ENCODE assay signal across 18 mouse cellular contexts in the genomic region with DNA sequence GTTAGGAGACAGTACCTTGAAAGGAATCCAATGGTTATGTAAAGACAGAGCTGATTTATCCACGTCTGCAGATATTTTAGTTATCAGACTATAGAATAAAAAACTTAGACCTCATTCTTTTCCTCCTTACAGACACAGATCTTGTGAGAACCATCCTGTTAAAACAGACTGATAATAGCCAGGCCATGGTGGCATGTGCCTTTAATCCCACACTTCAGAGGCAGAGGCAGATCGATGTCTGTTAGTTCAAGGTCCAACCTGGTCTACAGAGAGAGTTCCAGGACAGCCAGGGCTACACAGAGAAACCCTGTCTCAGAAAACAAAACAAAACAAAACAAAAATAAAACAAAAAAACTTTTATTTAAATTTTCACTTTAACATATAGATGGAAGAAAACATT.
"Had no signal": no experiment of that assay in that cellular context is flagged by ENCODE, and none has a peak within 500 bp of the region (broad histone marks: within the 10 kb centered on the region; RNA-seq: fewer than 3 reads in every experiment).

No protein-coding gene starts in this region.

- H3K27ac ChIP-seq: liver, embryonic 13.5 days; liver, embryonic 15.5 days; midbrain, embryonic 10.5 days; midbrain, embryonic 12.5 days; neural tube, embryonic 13.5 days; neural tube, embryonic 15.5 days had no signal

- H3K9ac ChIP-seq: liver, embryonic 13.5 days; liver, embryonic 15.5 days; midbrain, embryonic 12.5 days; neural tube, embryonic 13.5 days; neural tube, embryonic 15.5 days had no signal

- DNase-seq: liver, embryonic 13.5 days; lung, adult 18-20 months; midbrain, embryonic 14.5 days; right cerebral cortex, adult 18-20 months; right cerebral cortex, postnatal 25 days; right cerebral cortex, postnatal 4 days; spleen, adult 18-20 months; thymus, adult 18-20 months; thymus, postnatal 14 days; thymus, postnatal 36 days had no signal

- H3K27me3 ChIP-seq: liver, embryonic 13.5 days; liver, embryonic 15.5 days; midbrain, embryonic 12.5 days; neural tube, embryonic 13.5 days; neural tube, embryonic 15.5 days had no signal

- H3K4me2 ChIP-seq: liver, embryonic 13.5 days; liver, embryonic 15.5 days; midbrain, embryonic 12.5 days; neural tube, embryonic 13.5 days; neural tube, embryonic 15.5 days had no signal

- H3K9me3 ChIP-seq: liver, embryonic 13.5 days; liver, embryonic 15.5 days; midbrain, embryonic 10.5 days; midbrain, embryonic 12.5 days; neural tube, embryonic 13.5 days; neural tube, embryonic 15.5 days had no signal

- ATAC-seq: lung, postnatal 0 days; midbrain, embryonic 16.5 days had no signal

- H3K4me3 ChIP-seq: liver, embryonic 13.5 days; liver, embryonic 15.5 days; midbrain, embryonic 10.5 days; midbrain, embryonic 12.5 days; myocyte; neural tube, embryonic 13.5 days; neural tube, embryonic 15.5 days had no signal

- H3K36me3 ChIP-seq: liver, embryonic 13.5 days; liver, embryonic 15.5 days; midbrain, embryonic 10.5 days; midbrain, embryonic 12.5 days; neural tube, embryonic 13.5 days; neural tube, embryonic 15.5 days had no signal
